Mouse (Mus musculus): ENCODE measurements at regions not wholly inside any gene's neighbourhood (a gene's known extent, or its start where the extent isn't known, plus 50 kb on each side); places are given as distances from the start of the nearest gene placed in this dataset.

DNA sequence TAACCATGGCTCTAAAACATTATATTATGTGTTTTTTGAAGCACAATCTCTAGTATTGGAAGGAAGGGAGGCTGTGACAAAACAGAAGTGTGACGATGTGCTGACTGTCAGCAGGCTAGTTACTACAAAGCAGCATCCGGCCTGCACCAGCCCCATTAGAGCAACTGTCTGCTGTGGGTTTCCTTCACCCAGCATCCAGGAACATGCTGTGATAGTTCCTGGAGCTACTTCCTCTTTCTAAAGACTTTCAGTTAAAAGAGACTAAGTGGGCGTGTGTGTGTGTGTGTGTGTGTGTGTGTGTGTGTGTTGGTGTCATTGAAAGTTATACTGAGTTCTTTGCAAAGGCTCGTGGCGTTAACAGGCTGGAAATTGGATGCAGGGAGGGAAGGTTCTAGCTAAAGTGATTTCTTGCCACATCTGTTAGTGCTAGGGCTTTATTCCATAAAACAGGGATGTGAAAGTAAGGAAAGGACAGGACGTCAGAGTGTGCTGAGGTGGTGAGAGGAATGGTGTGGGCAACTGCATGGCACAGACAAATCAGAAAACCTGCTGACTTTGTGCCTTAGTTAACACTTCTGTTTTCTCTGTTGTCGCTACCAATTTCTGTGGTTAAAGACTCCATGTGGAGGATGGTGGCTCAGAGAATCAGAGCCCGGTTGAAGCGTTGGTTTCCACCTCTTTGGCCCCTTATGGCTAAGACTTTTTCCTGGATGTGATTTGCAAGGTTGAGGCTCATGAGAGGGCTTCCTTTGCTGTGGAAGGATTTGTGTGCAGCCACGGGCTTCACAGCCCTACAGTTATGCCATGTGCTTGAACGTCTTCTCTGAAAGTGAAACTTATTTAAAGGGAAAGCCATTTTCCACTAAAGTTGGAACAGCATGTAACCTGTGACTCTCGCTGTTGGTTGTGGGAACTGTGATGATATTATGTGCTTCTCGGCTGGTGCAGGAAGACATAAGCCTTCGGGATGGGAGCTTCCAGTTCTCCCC, 321.0 kb upstream of the Rnaseh2b start:
- H3K27me3 ChIP-seq (ENCODE audit: control insufficient read depth, insufficient read depth, low read length) = no peaks in the 10 kb centered on the region
- WGBS = 72% methylated on average over 14 of the region's 14 CpGs
- H3K4me3 ChIP-seq (ENCODE audit: low read depth, low read length) = no peak overlapping the region
- no peak overlapping the region for H3K9ac ChIP-seq (ENCODE audit: low read length)
- no peaks in the 10 kb centered on the region for H3K36me3 ChIP-seq (ENCODE audit: control insufficient read depth, insufficient read depth, low read length)
- ATAC-seq (ENCODE audit: low FRiP score, low TSS enrichment) (no peak), DNase-seq (ENCODE audit: low spot score) (no peak)
- no peak overlapping the region for H3K27ac ChIP-seq (replicated peaks)
- H3K9me3 ChIP-seq (ENCODE audit: control insufficient read depth, low read length) = no peaks in the 10 kb centered on the region
- no peaks in the 10 kb centered on the region for H3K4me1 ChIP-seq (replicated peaks; ENCODE audit: control insufficient read depth, insufficient read depth)
- no peak overlapping the region for H3K4me2 ChIP-seq (replicated peaks; ENCODE audit: low read depth)
- no peak for TF ChIP-seq EP300 (optimal IDR thresholded peaks at IDR 0.05)
- TF ChIP-seq CTCF (IDR thresholded peaks at IDR 0.05; ENCODE audit: low read depth) = no peak

DNA sequence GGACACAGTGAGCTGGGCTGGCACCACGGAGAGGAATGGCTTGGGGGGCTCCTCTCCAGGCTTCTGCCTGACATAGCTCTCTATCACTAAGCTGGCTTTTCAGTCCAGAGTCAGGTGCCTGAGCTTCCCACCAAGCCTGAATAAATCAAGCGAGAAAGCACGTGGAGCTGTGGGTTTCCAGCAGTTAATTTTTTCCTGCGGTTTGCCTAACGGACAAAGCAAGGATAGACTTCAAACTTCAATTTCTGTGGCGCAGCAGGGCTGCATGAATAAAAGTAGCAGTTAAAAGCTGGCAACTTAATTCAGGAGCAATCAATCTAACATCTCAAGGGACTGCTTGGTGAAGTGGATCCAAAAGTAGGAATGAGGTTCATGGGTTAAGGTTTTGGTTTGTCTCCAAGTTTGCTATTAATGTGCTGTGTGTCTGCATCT, 317.1 kb upstream of the Rnaseh2b start:
- no peaks in the 10 kb centered on the region for H3K4me1 ChIP-seq (replicated peaks; ENCODE audit: control insufficient read depth, insufficient read depth)
- no peak overlapping the region for H3K9ac ChIP-seq (ENCODE audit: low read length)
- H3K9me3 ChIP-seq (ENCODE audit: control insufficient read depth, low read length) = no peaks in the 10 kb centered on the region
- TF ChIP-seq CTCF (IDR thresholded peaks at IDR 0.05; ENCODE audit: low read depth) = no peak
- TF ChIP-seq EP300 (optimal IDR thresholded peaks at IDR 0.05) = no peak
- H3K36me3 ChIP-seq (ENCODE audit: control insufficient read depth, insufficient read depth, low read length) = no peaks in the 10 kb centered on the region
- no peak overlapping the region for H3K27ac ChIP-seq (replicated peaks)
- no peaks in the 10 kb centered on the region for H3K27me3 ChIP-seq (ENCODE audit: control insufficient read depth, insufficient read depth, low read length)
- H3K4me2 ChIP-seq (replicated peaks; ENCODE audit: low read depth) = no peak overlapping the region
- no peak for DNase-seq (ENCODE audit: low spot score)
- WGBS = 69% methylated on average over 6 of the region's 6 CpGs
- H3K4me3 ChIP-seq (ENCODE audit: low read depth, low read length) = no peak overlapping the region
- ATAC-seq (ENCODE audit: low FRiP score, low TSS enrichment) = no peak

DNA sequence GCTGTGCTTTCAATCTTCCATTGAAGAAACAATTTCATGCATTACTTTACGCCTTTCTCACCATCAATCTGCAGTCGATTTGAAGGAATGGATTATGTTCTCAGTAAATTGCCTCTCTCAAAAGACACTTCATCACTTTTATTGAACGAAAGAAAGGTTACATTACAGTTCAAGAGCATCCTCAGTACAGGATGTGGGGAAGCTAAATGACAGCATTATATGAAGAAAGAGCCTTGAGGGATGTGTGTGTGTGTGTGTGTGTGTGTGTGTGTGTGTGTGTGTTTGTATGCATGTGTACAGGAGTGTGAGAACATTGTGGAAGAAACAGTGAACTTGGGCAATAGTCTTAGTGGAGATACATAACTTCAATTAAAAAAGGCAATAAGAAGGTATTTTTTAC, 311.8 kb upstream of the Rnaseh2b start:
- Histone ChIP-seq H3K27ac (replicated peaks) (no peak overlapping the region), H3K4me3 (ENCODE audit: low read depth, low read length) (no peak overlapping the region), H3K9ac (ENCODE audit: low read length) (no peak overlapping the region), H3K4me1 (replicated peaks; ENCODE audit: control insufficient read depth, insufficient read depth) (no peaks in the 10 kb centered on the region), H3K36me3 (ENCODE audit: control insufficient read depth, insufficient read depth, low read length) (no peaks in the 10 kb centered on the region), H3K27me3 (ENCODE audit: control insufficient read depth, insufficient read depth, low read length) (no peaks in the 10 kb centered on the region), H3K9me3 (ENCODE audit: control insufficient read depth, low read length) (no peaks in the 10 kb centered on the region), H3K4me2 (replicated peaks; ENCODE audit: low read depth) (no peak overlapping the region)
- WGBS = 69% methylated on average over 3 of the region's 3 CpGs
- DNase-seq (ENCODE audit: low spot score) = no peak
- no peak for TF ChIP-seq CTCF (IDR thresholded peaks at IDR 0.05; ENCODE audit: low read depth)
- TF ChIP-seq EP300 (optimal IDR thresholded peaks at IDR 0.05) = no peak
- ATAC-seq (ENCODE audit: low FRiP score, low TSS enrichment) = no peak

DNA sequence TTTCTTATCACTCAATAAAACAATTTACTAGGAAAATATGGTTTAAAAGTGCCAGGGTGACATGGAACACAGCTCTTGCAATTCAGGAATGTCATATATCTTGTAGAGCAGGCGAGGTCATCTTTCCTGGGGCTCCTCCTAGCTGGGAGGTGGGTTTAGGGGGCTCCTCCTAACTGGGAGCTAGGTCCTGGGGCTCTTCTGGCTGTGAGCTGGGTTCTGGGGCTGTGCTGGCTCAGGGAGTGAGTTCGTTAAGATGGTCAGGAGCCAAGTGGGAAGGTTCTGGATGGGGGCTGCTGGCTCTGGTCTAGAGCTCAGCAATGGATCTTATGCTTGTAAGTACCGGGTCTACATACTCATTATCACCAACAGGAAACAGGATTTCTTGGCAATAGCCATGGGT, 306.8 kb upstream of the Rnaseh2b start:
- Histone ChIP-seq H3K4me1 (replicated peaks; ENCODE audit: control insufficient read depth, insufficient read depth) (no peaks in the 10 kb centered on the region), H3K27me3 (ENCODE audit: control insufficient read depth, insufficient read depth, low read length) (no peaks in the 10 kb centered on the region), H3K27ac (replicated peaks) (no peak overlapping the region), H3K9me3 (ENCODE audit: control insufficient read depth, low read length) (no peaks in the 10 kb centered on the region), H3K4me2 (replicated peaks; ENCODE audit: low read depth) (no peak overlapping the region), H3K4me3 (ENCODE audit: low read depth, low read length) (no peak overlapping the region), H3K36me3 (ENCODE audit: control insufficient read depth, insufficient read depth, low read length) (no peaks in the 10 kb centered on the region), H3K9ac (ENCODE audit: low read length) (no peak overlapping the region)
- DNase-seq (ENCODE audit: low spot score) = no peak
- WGBS = 58% methylated on average over 3 of the region's 3 CpGs
- no peak for TF ChIP-seq EP300 (optimal IDR thresholded peaks at IDR 0.05)
- no peak for TF ChIP-seq CTCF (IDR thresholded peaks at IDR 0.05; ENCODE audit: low read depth)
- ATAC-seq (ENCODE audit: low FRiP score, low TSS enrichment) = no peak

DNA sequence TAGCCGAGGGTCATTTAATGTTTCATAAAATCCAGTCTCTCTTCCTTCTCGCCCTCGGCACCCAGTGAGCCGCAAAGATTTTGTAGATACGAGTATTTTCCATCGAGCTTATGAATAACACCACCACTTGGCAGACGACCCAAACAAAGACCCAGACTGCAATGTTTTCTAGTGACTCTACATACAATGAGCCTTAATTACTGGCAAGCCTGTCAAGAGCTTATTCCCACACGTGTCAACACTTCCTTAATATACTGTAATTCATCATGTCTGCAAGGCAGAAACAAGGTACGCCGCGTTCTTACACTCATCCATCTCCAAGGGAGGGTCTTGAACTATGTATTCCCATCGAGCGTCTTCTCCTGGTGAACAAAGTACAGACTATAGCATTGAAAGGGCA, 306.2 kb upstream of the Rnaseh2b start:
- Histone ChIP-seq H3K36me3 (ENCODE audit: control insufficient read depth, insufficient read depth, low read length) (no peaks in the 10 kb centered on the region), H3K4me2 (replicated peaks; ENCODE audit: low read depth) (no peak overlapping the region), H3K9me3 (ENCODE audit: control insufficient read depth, low read length) (no peaks in the 10 kb centered on the region), H3K9ac (ENCODE audit: low read length) (no peak overlapping the region), H3K27me3 (ENCODE audit: control insufficient read depth, insufficient read depth, low read length) (no peaks in the 10 kb centered on the region), H3K27ac (replicated peaks) (no peak overlapping the region), H3K4me1 (replicated peaks; ENCODE audit: control insufficient read depth, insufficient read depth) (no peaks in the 10 kb centered on the region), H3K4me3 (ENCODE audit: low read depth, low read length) (no peak overlapping the region)
- TF ChIP-seq EP300 (optimal IDR thresholded peaks at IDR 0.05) = no peak
- no peak for TF ChIP-seq CTCF (IDR thresholded peaks at IDR 0.05; ENCODE audit: low read depth)
- 70% methylated on average over 13 of the region's 13 CpGs for WGBS
- DNase-seq (ENCODE audit: low spot score) = no peak
- no peak for ATAC-seq (ENCODE audit: low FRiP score, low TSS enrichment)

DNA sequence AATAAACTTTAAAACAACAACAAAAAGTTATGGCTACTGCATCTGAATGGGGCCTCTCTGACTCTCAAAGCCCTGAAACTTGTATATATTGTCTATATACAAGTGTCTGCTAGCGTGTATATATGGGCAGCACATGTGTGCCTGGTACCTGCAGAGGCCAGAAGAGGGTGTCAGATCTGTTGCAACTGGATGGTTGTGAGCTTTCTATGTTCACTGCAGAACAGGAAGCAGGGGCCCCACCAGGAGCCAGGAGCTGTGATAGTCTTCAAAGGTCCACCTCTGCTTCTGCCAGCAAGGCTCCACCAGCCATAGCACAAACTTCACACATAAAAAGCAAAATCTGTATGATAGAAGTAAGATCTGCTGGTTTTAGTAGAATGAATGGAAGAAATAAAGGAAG, 297.1 kb upstream of the Rnaseh2b start:
- Histone ChIP-seq H3K4me3 (ENCODE audit: low read depth, low read length) (no peak overlapping the region), H3K4me2 (replicated peaks; ENCODE audit: low read depth) (no peak overlapping the region), H3K9ac (ENCODE audit: low read length) (no peak overlapping the region), H3K27ac (replicated peaks) (no peak overlapping the region), H3K36me3 (ENCODE audit: control insufficient read depth, insufficient read depth, low read length) (no peaks in the 10 kb centered on the region), H3K4me1 (replicated peaks; ENCODE audit: control insufficient read depth, insufficient read depth) (no peaks in the 10 kb centered on the region), H3K9me3 (ENCODE audit: control insufficient read depth, low read length) (no peaks in the 10 kb centered on the region), H3K27me3 (ENCODE audit: control insufficient read depth, insufficient read depth, low read length) (no peaks in the 10 kb centered on the region)
- TF ChIP-seq EP300 (optimal IDR thresholded peaks at IDR 0.05) (no peak), CTCF (IDR thresholded peaks at IDR 0.05; ENCODE audit: low read depth) (peak; percentile 26; the same call in 1 of the 2 replicates)
- ATAC-seq (ENCODE audit: low FRiP score, low TSS enrichment) (no peak), DNase-seq (ENCODE audit: low spot score) (no peak)
- WGBS = 81% methylated on average over 1 of the region's 1 CpGs

Measured in stomach, postnatal 0 days (tissue).